Mouse (Mus musculus) neural tube, embryonic 12.5 days (tissue): Measurements from ENCODE around the gene Hinfp. TPM values are rescaled to one million over a fixed set of nuclear protein-coding genes. Genes with fewer than 3 reads are reported as not detected.
A peak's percentile ranks its signal among the peaks of the same experiment; 100 is the strongest.

Experiments used
- ATAC-seq: fragments of 200-750 bp; cut with Nextera tagmentation; 2 replicates; pipeline ENCODE4 v1.8.0; 2017; ENCODE audit warnings: low read depth, mild to moderate bottlenecking, moderate TSS enrichment, moderate library complexity; ENCODE audit not compliant: low FRiP score
- H3K27ac ChIP-seq: fragments of 300-500 bp; sonication (generic); 2 replicates; pipeline ENCODE4 v1.5.1; 2016
- H3K27me3 ChIP-seq: fragments of 300-500 bp; sonication (generic); replicated peaks from 2 replicates; pipeline ENCODE4 v1.6.1; 2016; ENCODE audit warnings: mild to moderate bottlenecking
- H3K36me3 ChIP-seq: fragments of 300-500 bp; sonication (generic); 2 replicates; pipeline ENCODE4 v1.6.1; 2016; ENCODE audit warnings: mild to moderate bottlenecking
- H3K4me1 ChIP-seq: fragments of 300-500 bp; sonication (generic); 2 replicates; pipeline ENCODE4 v1.6.1; 2016
- H3K4me2 ChIP-seq: fragments of 300-500 bp; sonication (generic); replicated peaks from 2 replicates; pipeline ENCODE4 v1.6.1; 2016; ENCODE audit warnings: mild to moderate bottlenecking
- H3K4me3 ChIP-seq: fragments of 300-500 bp; sonication (generic); 2 replicates; pipeline ENCODE4 v1.5.1; 2016
- H3K9ac ChIP-seq: fragments of 300-500 bp; sonication (generic); 2 replicates; pipeline ENCODE4 v1.6.1; 2016; ENCODE audit warnings: mild to moderate bottlenecking
- H3K9me3 ChIP-seq: fragments of 300-500 bp; sonication (generic); 2 replicates; pipeline ENCODE4 v1.6.1; 2016; ENCODE audit warnings: mild to moderate bottlenecking
- WGBS: fragments of 180-500 bp; shearing (Covaris S2); methylation state at CpG from one replicate; pipeline ENCODE4 v1.1.7; 2016; 5-methylcytosine and 5-hydroxymethylcytosine counted together
- polyA plus RNA-seq: library from polyadenylated mRNA; unstranded; fragments of >200 nt; fragmentation: Nextera tagmentation; extraction: Ambion mirVana; gene quantifications from 2 replicates; pipeline ENCODE4 v1.2.1, GENCODE M21; 2016

Gene Hinfp
- 31.2 and 33.5 TPM in 2 replicates for polyA plus RNA-seq

GRCm38 (mm10) chr9:44305466-44306079 lies at the start of gene Hinfp:
TSS of gene Hinfp (minus strand) at chr9:44305671.
- ATAC-seq = peak; percentile 99
- under 1% methylated on average over 54 of the region's 54 CpGs for WGBS
- peaks cover 24% of the 10 kb centered on the region for H3K36me3 ChIP-seq
- H3K27me3 ChIP-seq = no peaks in the 10 kb centered on the region
- peaks cover 10% of the 10 kb centered on the region for H3K4me1 ChIP-seq
- 0 out of 2 replicates have a peak within 1 kb of the TSS, but pooled peaks have one; percentile 17 for H3K27ac ChIP-seq
- peak within 1 kb of the TSS; percentile 80 for H3K9ac ChIP-seq
- peak within 1 kb of the TSS; percentile 77 for H3K4me3 ChIP-seq
- no peaks in the 10 kb centered on the region for H3K9me3 ChIP-seq
- H3K4me2 ChIP-seq = peak within 1 kb of the TSS; percentile 74

DNA sequence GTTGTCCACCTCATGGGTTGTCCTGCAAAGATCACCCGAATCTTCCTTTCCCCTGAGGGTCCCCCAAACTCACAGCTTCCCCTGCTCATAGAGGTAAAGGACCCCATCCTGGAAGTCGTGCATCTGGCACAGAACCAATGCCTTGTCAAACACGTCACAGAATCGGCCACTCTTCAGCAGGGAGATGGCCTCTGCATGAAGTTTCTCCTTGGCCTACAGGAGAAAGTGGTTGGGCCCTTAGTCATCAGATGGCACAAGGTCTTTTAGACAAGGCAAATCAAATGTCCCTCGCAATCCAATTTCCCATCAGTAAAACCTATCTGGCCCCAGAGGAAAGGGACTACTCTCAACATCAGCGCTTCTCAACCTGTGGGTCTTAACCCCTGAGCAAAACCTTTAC lies 47.7 kb upstream of the Hinfp start:
- 97% methylated on average over 6 of the region's 6 CpGs for WGBS
- Histone ChIP-seq H3K27me3 (no peaks in the 10 kb centered on the region), H3K4me1 (no peaks in the 10 kb centered on the region), H3K9ac (no peak overlapping the region), H3K9me3 (no peaks in the 10 kb centered on the region), H3K4me2 (no peak overlapping the region), H3K4me3 (no peak overlapping the region), H3K36me3 (peaks cover 95% of the 10 kb centered on the region), H3K27ac (no peak overlapping the region)
- no peak for ATAC-seq

DNA sequence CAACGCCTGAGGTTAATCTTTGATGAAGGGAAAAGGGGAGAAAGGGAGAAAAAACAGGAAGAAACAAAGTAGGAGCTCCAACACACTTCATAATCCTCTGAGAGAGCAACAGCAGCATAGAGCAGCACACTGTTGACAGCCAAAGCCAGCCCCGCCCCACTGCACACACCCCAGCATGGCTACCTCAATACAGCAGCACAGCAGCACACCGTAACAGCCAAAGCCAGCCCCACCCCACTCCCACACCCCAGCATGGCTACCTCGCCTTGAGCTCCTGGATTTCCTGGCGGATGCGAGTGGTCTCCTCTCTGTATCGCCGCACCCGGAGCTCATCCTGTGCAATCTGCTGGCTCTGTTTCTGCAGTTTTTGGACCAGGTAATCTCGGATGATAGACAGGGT lies 46.9 kb upstream of the Hinfp start:
- Histone ChIP-seq H3K4me2 (no peak overlapping the region), H3K36me3 (peaks cover 98% of the 10 kb centered on the region), H3K27ac (no peak overlapping the region), H3K9me3 (no peaks in the 10 kb centered on the region), H3K9ac (no peak overlapping the region), H3K4me1 (no peaks in the 10 kb centered on the region), H3K27me3 (no peaks in the 10 kb centered on the region), H3K4me3 (no peak overlapping the region)
- no peak for ATAC-seq
- WGBS = 92% methylated on average over 10 of the region's 10 CpGs

- Histone ChIP-seq H3K4me1 (no peaks in the 10 kb centered on the region), H3K4me2 (no peak overlapping the region), H3K9ac (no peak overlapping the region), H3K27ac (no peak overlapping the region), H3K9me3 (no peaks in the 10 kb centered on the region), H3K4me3 (no peak overlapping the region), H3K36me3 (peaks cover 96% of the 10 kb centered on the region), H3K27me3 (no peaks in the 10 kb centered on the region)
- 96% methylated on average over 4 of the region's 4 CpGs for WGBS
- no peak for ATAC-seq
These were observed 45.9 kb upstream of the Hinfp start for GRCm38 (mm10) chr9:44351396-44351795.

DNA sequence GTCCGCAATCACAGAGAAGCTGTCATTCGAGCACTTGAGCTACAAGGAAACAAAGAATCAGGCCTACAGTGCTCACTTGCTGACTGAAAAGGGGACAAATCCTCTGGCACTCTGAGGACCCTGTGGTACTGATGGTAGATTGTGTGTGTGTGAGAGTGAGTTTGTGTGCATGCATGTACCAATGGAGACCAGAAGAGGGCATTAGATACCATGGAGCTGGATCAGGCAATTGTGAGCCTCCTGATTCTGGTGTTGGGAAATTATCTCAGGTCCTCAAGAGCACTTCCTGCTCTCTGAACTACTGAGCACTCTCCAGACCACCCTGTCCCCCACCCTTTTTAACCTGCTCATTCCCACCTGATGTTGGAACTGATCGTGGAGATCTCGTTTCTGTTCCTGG lies 43.1 kb upstream of the Hinfp start:
- H3K36me3 ChIP-seq = peaks cover 67% of the 10 kb centered on the region
- no peak overlapping the region for H3K4me3 ChIP-seq
- no peak overlapping the region for H3K27ac ChIP-seq
- H3K4me2 ChIP-seq = no peak overlapping the region
- no peaks in the 10 kb centered on the region for H3K4me1 ChIP-seq
- H3K9ac ChIP-seq = no peak overlapping the region
- WGBS = 95% methylated on average over 4 of the region's 4 CpGs
- H3K9me3 ChIP-seq = no peaks in the 10 kb centered on the region
- no peaks in the 10 kb centered on the region for H3K27me3 ChIP-seq
- no peak for ATAC-seq

GRCm38 (mm10) chr9:44347621-44348020 lies 42.1 kb upstream of the Hinfp start:
- no peak overlapping the region for H3K9ac ChIP-seq
- H3K9me3 ChIP-seq = no peaks in the 10 kb centered on the region
- no peak overlapping the region for H3K4me3 ChIP-seq
- WGBS = 89% methylated on average over 4 of the region's 4 CpGs
- no peak for ATAC-seq
- no peak overlapping the region for H3K27ac ChIP-seq
- H3K4me2 ChIP-seq = no peak overlapping the region
- peaks cover 58% of the 10 kb centered on the region for H3K36me3 ChIP-seq
- peaks cover 8% of the 10 kb centered on the region for H3K4me1 ChIP-seq
- H3K27me3 ChIP-seq = no peaks in the 10 kb centered on the region

DNA sequence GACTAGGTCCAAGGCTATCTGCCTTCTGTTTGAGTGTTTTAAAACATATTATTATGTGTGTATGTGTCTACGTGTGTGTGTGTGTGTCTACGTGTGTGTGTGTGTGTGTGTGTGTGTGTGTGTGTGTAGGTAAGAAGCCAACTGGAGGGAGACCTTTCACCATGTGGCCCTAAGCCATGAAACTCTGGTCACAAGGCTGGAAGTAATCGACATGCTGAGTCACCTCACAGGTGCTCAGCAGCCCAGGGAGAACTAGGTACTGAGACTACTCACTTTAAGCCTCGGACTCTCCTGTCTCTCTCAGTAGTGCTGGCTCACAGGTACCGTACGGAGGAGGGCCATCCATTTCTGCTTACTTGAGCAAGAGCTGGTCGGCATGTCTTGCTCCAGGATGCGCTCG lies 41.7 kb upstream of the Hinfp start:
- Histone ChIP-seq H3K9me3 (no peaks in the 10 kb centered on the region), H3K27me3 (no peaks in the 10 kb centered on the region), H3K9ac (no peak overlapping the region), H3K27ac (no peak overlapping the region), H3K4me3 (no peak overlapping the region), H3K4me1 (peaks cover 9% of the 10 kb centered on the region), H3K36me3 (peaks cover 53% of the 10 kb centered on the region), H3K4me2 (no peak overlapping the region)
- WGBS = 94% methylated on average over 9 of the region's 9 CpGs
- no peak for ATAC-seq

DNA sequence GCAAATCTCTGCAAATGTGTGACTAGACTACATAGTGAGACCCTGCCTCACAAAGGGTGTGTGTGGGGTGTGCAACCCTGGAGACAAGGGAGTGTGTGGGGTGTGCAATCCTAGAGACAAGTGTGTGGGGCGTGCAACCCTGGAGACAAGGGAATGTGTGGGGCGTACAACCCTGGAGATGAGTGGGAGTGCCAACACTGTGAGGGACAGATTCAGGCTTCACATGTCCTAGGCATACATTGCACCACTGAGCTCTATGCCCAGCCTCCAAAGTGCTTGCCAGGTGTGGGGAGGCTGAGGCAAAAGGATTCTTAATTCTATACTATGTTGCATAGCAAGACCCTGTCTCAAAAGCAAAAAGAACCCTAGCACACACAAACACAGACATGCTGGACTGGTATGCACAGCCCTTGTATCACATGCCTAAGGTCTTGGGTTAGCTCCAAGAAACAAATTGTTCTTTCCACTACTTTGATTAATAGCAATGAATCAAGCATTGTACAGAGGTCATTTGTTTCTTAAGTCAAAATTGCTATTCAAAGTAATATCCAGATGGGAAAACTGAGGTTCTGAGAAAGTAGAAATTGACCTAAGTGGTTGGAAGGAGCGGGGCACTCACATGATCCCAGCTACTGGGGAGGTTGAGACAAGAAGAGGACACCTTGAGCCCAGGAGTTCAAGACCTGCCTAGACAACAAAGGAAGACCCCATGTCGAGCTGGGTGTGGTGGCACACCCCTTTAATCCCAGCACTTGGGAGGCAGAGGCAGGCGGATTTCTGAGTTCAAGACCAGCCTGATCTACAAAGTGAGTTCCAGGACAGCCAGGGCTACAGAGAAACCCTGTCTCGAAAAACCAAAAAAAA lies 40.3 kb upstream of the Hinfp start:
- H3K27ac ChIP-seq = no peak overlapping the region
- H3K27me3 ChIP-seq = no peaks in the 10 kb centered on the region
- H3K4me2 ChIP-seq = no peak overlapping the region
- H3K9me3 ChIP-seq = no peaks in the 10 kb centered on the region
- peaks cover 9% of the 10 kb centered on the region for H3K4me1 ChIP-seq
- ATAC-seq = no peak
- WGBS = 92% methylated on average over 6 of the region's 6 CpGs
- H3K36me3 ChIP-seq = peaks cover 46% of the 10 kb centered on the region
- no peak overlapping the region for H3K9ac ChIP-seq
- no peak overlapping the region for H3K4me3 ChIP-seq

- H3K27me3 ChIP-seq = no peaks in the 10 kb centered on the region
- H3K36me3 ChIP-seq = peaks cover 33% of the 10 kb centered on the region
- no peaks in the 10 kb centered on the region for H3K9me3 ChIP-seq
- peak within 1 kb of the TSS; percentile 76 for H3K4me3 ChIP-seq
- peak within 1 kb of the TSS; percentile 71 for H3K9ac ChIP-seq
- peak within 1 kb of the TSS; percentile 88 for H3K27ac ChIP-seq
- H3K4me2 ChIP-seq = peak within 1 kb of the TSS; percentile 64
- under 1% methylated on average over 39 of the region's 39 CpGs for WGBS
- peaks cover 9% of the 10 kb centered on the region for H3K4me1 ChIP-seq
- ATAC-seq = peak; percentile 96
These were observed 38.4 kb upstream of the Hinfp start, which contains the start of gene Hmbs for GRCm38 (mm10) chr9:44343781-44344421. TSS of gene Hmbs (minus strand) at chr9:44344228.

- ATAC-seq = peak; percentile 19; the same call in 1 of the 2 replicates
- Histone ChIP-seq H3K36me3 (peaks cover 31% of the 10 kb centered on the region), H3K27ac (peak overlapping the region; percentile 7; the same call in 1 of the 2 replicates)
These were observed 37.8 kb upstream of the Hinfp start for GRCm38 (mm10) chr9:44343290-44343689.

GRCm38 (mm10) chr9:44342605-44343004 lies 37.1 kb upstream of the Hinfp start:
- Histone ChIP-seq H3K36me3 (peaks cover 24% of the 10 kb centered on the region), H3K9me3 (no peaks in the 10 kb centered on the region), H3K27ac (no peak overlapping the region), H3K27me3 (no peaks in the 10 kb centered on the region), H3K4me1 (peaks cover 12% of the 10 kb centered on the region), H3K4me2 (peak overlapping the region; percentile 64; the same call in 1 of the 2 replicates), H3K9ac (no peak overlapping the region), H3K4me3 (no peak overlapping the region; the same call in 1 of the 2 replicates)
- ATAC-seq = no peak
- 94% methylated on average over 1 of the region's 1 CpGs for WGBS

More at GRCm38 (mm10) chr9:44343290-44343689, 37.8 kb upstream of the Hinfp start:
- WGBS = 12% methylated on average over 6 of the region's 6 CpGs
- Histone ChIP-seq H3K4me1 (peaks cover 9% of the 10 kb centered on the region), H3K4me2 (peak overlapping the region; percentile 64), H3K9ac (peak overlapping the region; percentile 71), H3K9me3 (no peaks in the 10 kb centered on the region), H3K4me3 (peak overlapping the region; percentile 76), H3K27me3 (no peaks in the 10 kb centered on the region)

GRCm38 (mm10) chr9:44342173-44342572 lies 36.7 kb upstream of the Hinfp start:
- H3K4me2 ChIP-seq = 0 out of 2 replicates have a peak overlapping the region, but pooled peaks have one; percentile 5
- no peak for ATAC-seq
- peaks cover 20% of the 10 kb centered on the region for H3K36me3 ChIP-seq
- H3K27me3 ChIP-seq = no peaks in the 10 kb centered on the region
- no peak overlapping the region for H3K9ac ChIP-seq
- H3K4me3 ChIP-seq = no peak overlapping the region; the same call in 1 of the 2 replicates
- 86% methylated on average over 3 of the region's 3 CpGs for WGBS
- no peak overlapping the region for H3K27ac ChIP-seq
- H3K4me1 ChIP-seq = peaks cover 17% of the 10 kb centered on the region
- H3K9me3 ChIP-seq = no peaks in the 10 kb centered on the region
